Mouse (Mus musculus): Measurements from ENCODE around the gene Disp2. TPM values are rescaled to one million over a fixed set of nuclear protein-coding genes. Genes with fewer than 3 reads are reported as not detected.

Disp2 gene
- polyA plus RNA-seq, 1 experiment = not detected

DNA sequence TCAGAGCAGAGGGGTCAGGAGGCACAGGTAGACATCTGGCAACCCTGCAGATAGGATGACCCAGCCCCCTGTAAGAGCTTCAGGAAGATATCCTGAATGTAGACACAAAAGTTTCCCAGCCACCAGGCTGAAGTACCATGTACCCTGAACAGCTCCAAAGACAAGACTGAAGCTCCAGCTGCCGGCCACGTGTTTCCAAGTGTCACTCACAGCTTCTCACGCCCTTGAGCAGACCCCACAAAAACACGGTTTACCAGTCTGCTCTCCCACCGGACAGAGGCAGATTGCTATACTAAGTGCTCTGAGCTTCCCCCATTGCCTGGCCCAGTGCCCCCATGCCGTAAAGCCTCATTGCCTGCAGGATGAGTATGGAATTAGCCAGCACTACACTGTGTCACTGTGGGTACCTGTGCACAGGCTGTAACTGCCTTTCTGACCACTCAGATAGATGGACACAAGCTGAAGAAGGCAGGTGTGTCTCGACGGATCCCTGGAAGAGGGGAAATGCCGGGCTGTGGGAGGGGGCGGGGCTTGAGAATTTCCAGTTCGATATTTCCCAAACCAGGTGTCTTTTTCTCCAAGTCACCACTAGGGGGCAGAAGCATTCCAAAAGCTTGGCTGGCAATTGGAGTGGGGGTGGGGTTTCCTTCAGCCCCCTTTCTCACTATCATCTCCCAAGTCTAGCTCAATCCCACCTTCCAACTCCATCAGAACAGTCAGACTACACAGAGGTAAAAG, 15.3 kb upstream of the Disp2 start:
- Histone ChIP-seq H3K9me3 (ENCODE audit: control insufficient read depth, low read length) (no peaks in the 10 kb centered on the region), H3K4me3 (replicated peaks) (no peak overlapping the region), H3K36me3 (ENCODE audit: control insufficient read depth) (no peaks in the 10 kb centered on the region), H3K27me3 (ENCODE audit: control insufficient read depth) (peaks cover 6% of the 10 kb centered on the region; the same call in 1 of the 2 replicates), H3K4me1 (ENCODE audit: control insufficient read depth) (peaks cover 44% of the 10 kb centered on the region)
- TF ChIP-seq TAL1 (IDR thresholded peaks at IDR 0.05; ENCODE audit: low read length) = no peak
- TF ChIP-seq GATA1 (IDR thresholded peaks at IDR 0.05; ENCODE audit: low read length) = no peak

DNA sequence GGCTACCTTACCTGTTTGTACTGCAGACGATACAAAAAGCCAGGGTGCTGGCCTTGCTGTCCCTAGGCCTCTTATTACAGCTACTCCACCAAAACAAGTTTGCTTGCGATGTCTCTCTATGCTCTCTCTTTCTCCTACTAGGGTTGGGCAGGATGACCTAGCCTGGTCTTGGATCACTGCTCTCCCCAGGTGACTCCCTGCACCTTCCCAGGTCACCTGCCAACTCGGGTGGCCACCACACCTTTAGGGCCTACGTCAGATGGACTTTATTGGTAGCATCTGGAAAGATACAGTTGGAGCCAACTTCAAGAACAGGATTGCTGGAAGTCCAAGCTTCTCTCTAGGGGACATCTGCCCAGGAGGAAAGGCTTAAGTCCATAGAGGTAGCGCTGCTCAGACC, 14.6 kb upstream of the Disp2 start:
- H3K4me1 ChIP-seq (ENCODE audit: control insufficient read depth) = peaks cover 38% of the 10 kb centered on the region
- TF ChIP-seq GATA1 (IDR thresholded peaks at IDR 0.05; ENCODE audit: low read length) (no peak), TAL1 (IDR thresholded peaks at IDR 0.05; ENCODE audit: low read length) (no peak)
- no peaks in the 10 kb centered on the region for H3K9me3 ChIP-seq (ENCODE audit: control insufficient read depth, low read length)
- H3K36me3 ChIP-seq (ENCODE audit: control insufficient read depth) = no peaks in the 10 kb centered on the region
- H3K4me3 ChIP-seq (replicated peaks) = no peak overlapping the region
- H3K27me3 ChIP-seq (ENCODE audit: control insufficient read depth) = peaks cover 6% of the 10 kb centered on the region; the same call in 1 of the 2 replicates

DNA sequence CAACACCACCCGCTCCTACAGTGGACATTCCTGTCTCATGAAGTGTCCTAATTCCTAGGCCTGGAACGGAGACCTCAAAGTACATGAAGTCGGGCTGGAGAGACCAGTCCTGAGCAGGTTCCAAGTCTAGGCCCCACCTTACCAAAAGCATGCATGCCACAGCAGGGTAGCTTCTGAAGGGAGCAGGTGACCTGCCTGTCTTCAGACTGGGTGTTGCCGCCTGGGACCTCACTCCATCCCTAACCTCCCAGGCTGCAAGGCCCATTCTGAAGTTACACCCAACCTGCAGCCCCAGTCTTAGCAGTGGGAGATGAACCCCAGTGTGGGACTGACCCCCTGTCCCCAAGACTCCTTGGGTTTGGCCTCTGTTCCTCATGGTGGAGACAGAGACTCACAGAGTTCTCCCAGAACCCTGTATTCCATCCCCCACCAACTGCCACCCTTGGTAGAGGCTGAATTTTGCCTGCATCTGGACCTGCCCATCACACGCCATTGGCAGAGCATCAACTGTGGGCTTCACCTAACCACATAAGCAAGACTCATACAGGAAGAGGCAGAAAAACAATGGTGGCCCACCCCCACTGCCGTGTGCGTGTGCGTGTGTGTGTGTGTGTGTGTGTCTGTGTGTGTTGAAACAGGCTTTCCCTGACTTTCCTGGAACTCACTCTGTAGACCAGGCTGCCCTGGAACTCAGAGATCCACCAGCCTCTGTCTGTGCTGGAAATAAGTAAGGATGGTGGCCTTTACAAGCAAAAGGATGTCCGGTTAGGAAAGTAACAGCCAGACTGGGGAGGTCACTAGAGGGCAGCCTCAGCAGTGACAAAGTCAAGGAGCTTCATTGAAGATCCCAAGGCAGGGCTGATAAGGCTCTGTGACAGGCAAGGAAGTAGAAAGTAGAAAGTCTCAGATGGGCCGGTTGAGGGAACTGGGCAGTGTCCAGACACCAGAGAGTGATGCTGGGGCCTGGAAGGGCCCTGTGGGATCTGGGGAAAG, 13.2 kb upstream of the Disp2 start:
- no peak for TF ChIP-seq GATA1 (IDR thresholded peaks at IDR 0.05; ENCODE audit: low read length)
- TF ChIP-seq TAL1 (IDR thresholded peaks at IDR 0.05; ENCODE audit: low read length) = no peak
- H3K4me1 ChIP-seq (ENCODE audit: control insufficient read depth) = peaks cover 33% of the 10 kb centered on the region

DNA sequence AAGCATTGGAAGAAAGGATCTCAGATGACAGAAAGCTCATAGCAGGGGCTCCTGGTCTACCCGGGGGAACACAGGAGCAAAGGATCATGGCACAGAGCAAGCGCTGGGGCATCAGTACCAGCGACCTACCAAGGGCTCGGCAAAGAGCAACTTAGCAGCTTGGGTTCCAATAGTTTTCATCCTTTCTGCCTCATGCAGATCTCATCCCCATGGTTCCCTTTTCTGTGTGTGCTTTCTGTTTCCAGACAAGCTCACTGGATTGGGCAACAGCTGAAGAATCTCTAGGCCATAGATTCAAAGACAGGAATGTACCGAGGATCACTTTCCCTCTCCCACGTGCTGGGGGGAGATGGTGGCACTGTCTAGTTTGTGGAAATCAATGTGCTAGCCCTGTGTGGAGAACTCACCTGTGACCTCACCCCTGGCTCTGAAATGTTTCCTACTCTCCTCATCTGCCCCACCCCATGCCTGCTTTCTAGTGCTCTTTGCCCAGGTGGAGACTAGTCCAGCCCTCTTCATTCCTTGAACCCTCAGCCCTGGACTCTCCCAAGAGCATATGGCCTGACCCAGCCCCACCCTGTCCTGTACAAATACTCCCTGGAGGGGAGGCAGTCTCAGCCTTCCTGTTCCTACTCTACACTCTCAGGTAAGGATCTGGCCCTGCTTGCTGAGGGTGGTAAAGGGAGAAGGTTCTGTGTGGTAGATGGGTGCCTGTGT, 7.2 kb upstream of the Disp2 start, which contains the start of gene Phgr1:
TSS of gene Phgr1 (plus strand) at position 612 of the 717 bp plus-strand sequence.
- Histone ChIP-seq H3K27me3 (ENCODE audit: control insufficient read depth) (peaks cover 8% of the 10 kb centered on the region; the same call in 1 of the 2 replicates), H3K4me1 (ENCODE audit: control insufficient read depth) (no peaks in the 10 kb centered on the region)
- TF ChIP-seq TAL1 (IDR thresholded peaks at IDR 0.05; ENCODE audit: low read length) = no peak
- no peak for TF ChIP-seq GATA1 (IDR thresholded peaks at IDR 0.05; ENCODE audit: low read length)

More for the DNA sequence above, 13.2 kb upstream of the Disp2 start:
- no peaks in the 10 kb centered on the region for H3K9me3 ChIP-seq (ENCODE audit: control insufficient read depth, low read length)
- H3K27me3 ChIP-seq (ENCODE audit: control insufficient read depth) = peaks cover 6% of the 10 kb centered on the region; the same call in 1 of the 2 replicates
- no peak overlapping the region for H3K4me3 ChIP-seq (replicated peaks)
- no peaks in the 10 kb centered on the region for H3K36me3 ChIP-seq (ENCODE audit: control insufficient read depth)

DNA sequence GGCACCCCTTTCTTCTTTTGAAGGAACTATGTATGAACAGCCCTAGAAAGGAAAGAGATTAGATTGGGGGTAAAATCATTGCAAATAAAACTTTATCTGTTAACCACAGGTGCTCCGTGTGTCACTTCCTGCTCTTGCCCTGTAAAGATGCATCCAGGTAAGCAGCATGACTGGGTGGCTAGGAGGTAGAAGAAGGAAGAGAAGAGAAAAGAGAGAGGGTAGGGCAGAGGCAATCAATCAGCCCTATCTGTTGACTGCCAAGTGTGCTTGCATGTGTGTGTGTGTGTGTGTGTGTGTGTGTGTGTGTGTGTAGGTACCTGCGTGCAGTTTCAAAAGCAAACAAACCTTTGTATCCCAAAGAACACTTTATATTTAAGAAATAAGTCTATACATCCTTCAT, 5.0 kb upstream of the Disp2 start:
- Histone ChIP-seq H3K27me3 (ENCODE audit: control insufficient read depth) (peaks cover 16% of the 10 kb centered on the region), H3K4me1 (ENCODE audit: control insufficient read depth) (peaks cover 12% of the 10 kb centered on the region), H3K4me3 (replicated peaks) (no peak overlapping the region), H3K36me3 (ENCODE audit: control insufficient read depth) (no peaks in the 10 kb centered on the region), H3K9me3 (ENCODE audit: control insufficient read depth, low read length) (no peaks in the 10 kb centered on the region)
- TF ChIP-seq TAL1 (IDR thresholded peaks at IDR 0.05; ENCODE audit: low read length) = no peak
- TF ChIP-seq GATA1 (IDR thresholded peaks at IDR 0.05; ENCODE audit: low read length) = no peak

More for the DNA sequence above, 7.2 kb upstream of the Disp2 start, which contains the start of gene Phgr1:
- H3K36me3 ChIP-seq (ENCODE audit: control insufficient read depth) = no peaks in the 10 kb centered on the region
- H3K4me3 ChIP-seq (replicated peaks) = no peak within 1 kb of the TSS
- H3K9me3 ChIP-seq (ENCODE audit: control insufficient read depth, low read length) = no peaks in the 10 kb centered on the region

DNA sequence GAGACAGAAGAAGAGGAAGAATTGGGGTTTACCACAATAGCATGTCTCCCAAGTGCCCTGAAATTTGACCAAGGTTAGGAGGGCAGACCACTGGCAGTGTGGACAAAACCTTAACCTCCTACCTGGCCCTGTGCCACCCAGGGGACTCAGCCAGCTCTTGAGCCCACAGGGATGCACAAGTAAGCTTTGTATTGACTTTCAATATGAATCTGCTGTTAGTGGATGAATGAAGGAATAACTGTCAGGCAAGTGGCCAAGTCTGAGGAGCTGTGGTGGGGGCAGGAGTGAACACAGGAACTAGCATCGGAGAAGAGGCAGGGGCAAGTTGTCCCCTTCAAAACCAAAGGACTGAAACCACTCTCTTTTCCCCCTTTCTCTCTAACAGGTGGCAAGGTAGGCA, 4.1 kb upstream of the Disp2 start:
- peaks cover 24% of the 10 kb centered on the region for H3K27me3 ChIP-seq (ENCODE audit: control insufficient read depth)

DNA sequence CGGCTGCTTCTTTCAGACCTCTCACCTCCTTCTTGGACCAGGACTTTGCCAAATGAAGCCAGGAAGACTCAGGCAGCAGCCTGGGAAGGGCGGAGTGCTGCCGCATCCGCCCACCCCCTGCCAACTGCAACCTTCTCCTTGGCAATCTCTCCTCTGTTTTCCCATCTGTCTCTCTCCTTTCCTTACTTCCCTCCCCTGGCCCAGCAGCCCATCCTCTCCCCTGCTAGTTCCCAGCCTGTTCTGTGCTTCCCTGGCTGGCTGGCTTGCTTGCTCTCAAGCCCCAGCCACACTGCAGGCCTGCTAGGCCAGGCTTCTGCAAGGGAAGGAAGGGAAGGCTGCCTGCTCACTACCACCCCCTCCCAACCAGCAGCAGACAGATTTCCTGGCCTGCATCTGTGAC, 3.7 kb upstream of the Disp2 start:
- H3K9me3 ChIP-seq (ENCODE audit: control insufficient read depth, low read length) = no peaks in the 10 kb centered on the region
- peaks cover 27% of the 10 kb centered on the region for H3K27me3 ChIP-seq (ENCODE audit: control insufficient read depth)
- TF ChIP-seq GATA1 (IDR thresholded peaks at IDR 0.05; ENCODE audit: low read length) (no peak), TAL1 (IDR thresholded peaks at IDR 0.05; ENCODE audit: low read length) (no peak)
- H3K4me3 ChIP-seq (replicated peaks) = no peak overlapping the region
- H3K4me1 ChIP-seq (ENCODE audit: control insufficient read depth) = peaks cover 19% of the 10 kb centered on the region
- H3K36me3 ChIP-seq (ENCODE audit: control insufficient read depth) = no peaks in the 10 kb centered on the region

More for the DNA sequence above, 4.1 kb upstream of the Disp2 start:
- no peaks in the 10 kb centered on the region for H3K9me3 ChIP-seq (ENCODE audit: control insufficient read depth, low read length)
- TF ChIP-seq TAL1 (IDR thresholded peaks at IDR 0.05; ENCODE audit: low read length) (no peak), GATA1 (IDR thresholded peaks at IDR 0.05; ENCODE audit: low read length) (no peak)
- H3K4me1 ChIP-seq (ENCODE audit: control insufficient read depth) = peaks cover 19% of the 10 kb centered on the region
- no peak overlapping the region for H3K4me3 ChIP-seq (replicated peaks)
- no peaks in the 10 kb centered on the region for H3K36me3 ChIP-seq (ENCODE audit: control insufficient read depth)

DNA sequence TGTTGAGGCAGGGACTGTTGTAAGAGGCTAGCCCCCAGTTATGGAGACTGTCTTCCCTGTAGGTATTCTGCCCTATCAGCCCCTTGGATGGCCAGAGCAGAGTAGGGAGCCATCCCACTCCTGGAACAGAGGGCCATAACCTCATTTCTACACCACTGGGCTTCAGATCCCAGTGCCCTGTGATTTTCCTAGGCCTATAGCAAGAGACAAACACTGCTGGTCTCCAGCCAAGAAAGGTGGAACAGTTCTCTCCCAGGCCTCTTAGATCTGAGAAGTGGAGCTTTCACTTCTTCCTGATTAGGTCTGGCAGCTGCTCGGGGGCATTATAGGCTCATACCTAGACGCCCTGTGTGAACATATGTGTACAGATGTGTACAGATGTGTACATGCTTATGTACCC, 3.2 kb upstream of the Disp2 start:
- H3K4me1 ChIP-seq (ENCODE audit: control insufficient read depth) = peaks cover 19% of the 10 kb centered on the region
- H3K27me3 ChIP-seq (ENCODE audit: control insufficient read depth) = peaks cover 31% of the 10 kb centered on the region
- H3K36me3 ChIP-seq (ENCODE audit: control insufficient read depth) = no peaks in the 10 kb centered on the region
- no peak overlapping the region for H3K4me3 ChIP-seq (replicated peaks)
- no peaks in the 10 kb centered on the region for H3K9me3 ChIP-seq (ENCODE audit: control insufficient read depth, low read length)
- no peak for TF ChIP-seq TAL1 (IDR thresholded peaks at IDR 0.05; ENCODE audit: low read length)
- TF ChIP-seq GATA1 (IDR thresholded peaks at IDR 0.05; ENCODE audit: low read length) = no peak

Measured in erythroblast, embryonic 14.5 days (primary cell).